Comparison of ENCODE assay signal across 13 mouse cellular contexts in genomic region chr8:126875491-126876155, GRCm38 (mm10).
DNase-seq lines count a peak whose midpoint lies in the region; ATAC-seq and TF ChIP-seq lines count a peak whose summit lies in the region.
"Had no signal": no experiment of that assay in that cellular context is flagged by ENCODE, and none has a peak within 500 bp of the region (broad histone marks: within the 10 kb centered on the region; RNA-seq: fewer than 3 reads in every experiment).

No protein-coding gene starts in this region.

- TF ChIP-seq CTCF in gastrocnemius, adult 2 months (IDR thresholded peaks at IDR 0.05), result no peak
- TF ChIP-seq CTCF in kidney, postnatal 0 days (IDR thresholded peaks at IDR 0.05; ENCODE audit: low read depth), result no peak
- TF ChIP-seq CTCF in intestine, postnatal 0 days (IDR thresholded peaks at IDR 0.05; ENCODE audit: low read depth), result no peak

- no peak for ATAC-seq in kidney, postnatal 0 days (replicated peaks; ENCODE audit: low FRiP score, low read depth)
- ATAC-seq in intestine, postnatal 0 days, result no peak
- no peak for ATAC-seq in cerebellum, adult (ENCODE audit: insufficient number of reproducible peaks, low FRiP score, low TSS enrichment)
- ATAC-seq: midbrain, embryonic 13.5 days had no signal

- no peak for DNase-seq in gastrocnemius, adult 2 months
- no peak for DNase-seq in gastrocnemius, postnatal 14 days
- no peak for DNase-seq in kidney, postnatal 0 days (ENCODE audit: low spot score)
- DNase-seq in kidney, postnatal 14 days, result no peak
- peak; percentile 57 for DNase-seq in MN1 (ENCODE audit: low spot score)
- no peak for DNase-seq in frontal cortex, postnatal 14 days (ENCODE audit: low spot score in 2 of 2)
- DNase-seq: adrenal gland, postnatal 25 days; thymus, adult 2 months had no signal

- H3K9ac ChIP-seq in kidney, postnatal 0 days (ENCODE audit: low read depth, low read length), result no peak overlapping the region
- 0 out of 2 replicates have a peak overlapping the region, but pooled peaks have one; percentile 17 for H3K9ac ChIP-seq in intestine, postnatal 0 days (ENCODE audit: low read depth, low read length)
- H3K9ac ChIP-seq: hindbrain, embryonic 13.5 days; midbrain, embryonic 13.5 days; neural tube, embryonic 12.5 days had no signal

- H3K36me3 ChIP-seq in kidney, postnatal 0 days (ENCODE audit: insufficient read depth, low read length), result no peaks in the 10 kb centered on the region
- H3K36me3 ChIP-seq in intestine, postnatal 0 days (ENCODE audit: control insufficient read depth, insufficient read depth), result no peaks in the 10 kb centered on the region
- H3K36me3 ChIP-seq: hindbrain, embryonic 13.5 days; midbrain, embryonic 13.5 days; neural tube, embryonic 12.5 days had no signal

- intact Hi-C loops in gastrocnemius, adult 2 months (cut with DNase I), result loop anchor here (2.0 kb wide), 1 partner anchor 139 kb away; no protein-coding TSS in a partner anchor
- intact Hi-C loops in gastrocnemius, postnatal 14 days (cut with DNase I; ENCODE audit: low total_unique reads), result no loop called here

- 75% methylated on average over 7 of the region's 7 CpGs for WGBS in kidney, postnatal 0 days
- 65% methylated on average over 7 of the region's 7 CpGs for WGBS in intestine, postnatal 0 days

- H3K9me3 ChIP-seq in kidney, postnatal 0 days (replicated peaks; ENCODE audit: low read length), result no peaks in the 10 kb centered on the region
- H3K9me3 ChIP-seq in intestine, postnatal 0 days (ENCODE audit: control insufficient read depth), result no peaks in the 10 kb centered on the region
- H3K9me3 ChIP-seq: hindbrain, embryonic 13.5 days; midbrain, embryonic 13.5 days had no signal

- H3K4me1 ChIP-seq in kidney, postnatal 0 days (replicated peaks; ENCODE audit: insufficient read depth, low read length), result peaks cover 17% of the 10 kb centered on the region
- peaks cover 10% of the 10 kb centered on the region for H3K4me1 ChIP-seq in intestine, postnatal 0 days (replicated peaks; ENCODE audit: control insufficient read depth, insufficient read depth, low read length)
- H3K4me1 ChIP-seq: neural tube, embryonic 12.5 days had no signal

- H3K4me3 ChIP-seq in gastrocnemius, adult 2 months, result peak overlapping the region; percentile 34
- no peak overlapping the region for H3K4me3 ChIP-seq in kidney, postnatal 0 days (replicated peaks; ENCODE audit: low read depth, low read length)
- H3K4me3 ChIP-seq in intestine, postnatal 0 days (ENCODE audit: low read depth, low read length), result no peak overlapping the region
- H3K4me3 ChIP-seq: hindbrain, embryonic 13.5 days; midbrain, embryonic 13.5 days; neural tube, embryonic 12.5 days had no signal

- peak overlapping the region; percentile 4; the same call in 1 of the 2 replicates for H3K4me2 ChIP-seq in kidney, postnatal 0 days (ENCODE audit: low read length)
- H3K4me2 ChIP-seq in intestine, postnatal 0 days (replicated peaks; ENCODE audit: low read depth), result peak overlapping the region; percentile 1; the same call in 1 of the 2 replicates
- H3K4me2 ChIP-seq: hindbrain, embryonic 13.5 days; midbrain, embryonic 13.5 days; neural tube, embryonic 12.5 days had no signal

- no peaks in the 10 kb centered on the region for H3K27me3 ChIP-seq in kidney, postnatal 0 days (ENCODE audit: insufficient read depth, low read length)
- H3K27me3 ChIP-seq in intestine, postnatal 0 days (replicated peaks; ENCODE audit: control insufficient read depth, insufficient read depth, low read length), result no peaks in the 10 kb centered on the region
- H3K27me3 ChIP-seq: hindbrain, embryonic 13.5 days; midbrain, embryonic 13.5 days; neural tube, embryonic 12.5 days had no signal

- peak overlapping the region; percentile 82 for H3K27ac ChIP-seq in gastrocnemius, adult 2 months
- H3K27ac ChIP-seq in kidney, postnatal 0 days, result peak overlapping the region; percentile 32
- H3K27ac ChIP-seq in intestine, postnatal 0 days (ENCODE audit: low read depth, low read length), result peak overlapping the region; percentile 77
- H3K27ac ChIP-seq: hindbrain, embryonic 13.5 days; midbrain, embryonic 13.5 days; neural tube, embryonic 12.5 days had no signal

Comparison
In these comparisons a context has a peak if more than half of its experiments do, and no peak if none do; other contexts are left out.
1. H3K27ac ChIP-seq: peak in every context shown above with its lines; median percentile 82 in gastrocnemius, adult 2 months; 77 in intestine, postnatal 0 days; 32 in kidney, postnatal 0 days.